Mouse (Mus musculus) lung, postnatal 10 days (tissue): ENCODE measurements around the gene Ppfia2.

ENCODE experiments used
- DNase-seq: peaks from one replicate; pipeline ENCODE4 v3.0.0; 2021

Gene Ppfia2

GRCm38 (mm10) chr10:106469855-106470532 is at the start of gene Ppfia2:
Ppfia2 (plus strand) TSS chr10:106470339.
- DNase-seq: peak; percentile 24

DNA sequence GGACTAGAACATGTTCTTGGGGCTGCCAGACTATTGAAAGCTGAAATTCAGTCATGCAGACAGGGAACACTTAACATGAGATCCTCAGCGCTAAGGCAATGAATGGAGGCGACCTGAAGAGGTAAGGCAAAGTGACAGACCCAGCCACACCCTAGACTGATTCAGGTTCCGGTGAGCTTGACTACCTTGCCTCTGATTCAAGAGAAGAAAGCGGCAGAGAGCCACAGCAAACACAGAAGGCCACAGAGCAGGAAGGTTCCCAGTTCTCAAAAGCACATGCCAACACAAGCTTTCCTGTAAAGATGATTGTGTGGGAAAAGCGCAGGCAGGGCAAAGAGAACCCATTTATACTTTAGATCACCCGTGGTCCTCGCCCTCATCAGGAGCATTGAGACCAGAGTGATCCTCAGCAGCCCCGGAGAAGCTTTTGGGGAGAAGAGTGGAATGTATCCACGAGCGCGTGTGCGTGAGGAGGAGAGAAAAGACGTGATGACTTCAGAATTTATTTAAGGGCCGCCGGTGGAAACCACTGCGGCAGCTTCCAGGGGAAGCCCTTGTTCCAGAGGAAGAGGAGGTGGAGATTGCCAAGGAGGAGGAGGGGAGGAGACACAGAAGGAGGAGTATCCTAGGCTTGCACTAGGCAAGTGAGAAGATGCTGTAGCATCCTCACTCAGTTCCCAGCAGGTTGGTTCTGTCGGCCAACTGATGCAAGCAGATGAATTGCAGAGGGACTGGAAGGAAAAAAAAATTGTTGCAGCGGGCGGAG is 1.0 kb upstream of the Ppfia2 start:
- peak; percentile 19 for DNase-seq

DNA sequence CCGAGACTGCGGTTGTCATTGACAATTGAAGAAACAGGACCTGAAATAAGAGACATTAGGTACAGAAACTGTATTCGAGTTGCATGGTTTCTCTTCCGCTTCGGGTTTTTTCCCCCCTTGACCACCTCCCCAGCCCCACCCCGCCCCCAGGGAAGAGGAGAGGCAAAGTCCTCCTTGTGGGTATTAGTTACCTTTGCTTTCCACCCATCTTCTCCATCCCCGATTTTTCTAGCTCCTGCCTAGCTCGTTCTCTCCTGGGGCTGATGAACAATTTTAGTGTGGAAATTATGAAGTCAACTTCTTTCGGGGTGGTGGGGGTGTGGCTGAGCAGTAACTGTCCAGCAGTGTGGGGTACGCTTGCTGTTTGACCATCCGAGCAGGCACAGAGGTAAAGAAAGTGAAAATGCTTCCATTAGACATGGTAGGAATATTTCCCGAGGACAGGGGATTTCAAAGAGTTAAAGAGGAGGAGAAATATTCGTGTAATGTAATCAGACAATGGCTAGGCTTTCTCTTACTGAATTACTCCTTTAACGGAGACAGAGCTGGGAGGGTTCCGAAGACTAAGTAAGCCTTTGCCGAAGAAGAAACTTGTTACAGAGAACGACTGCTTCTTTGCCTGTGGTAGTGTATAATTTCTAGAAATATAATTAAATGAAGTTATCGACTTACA is 530 bp downstream of the Ppfia2 start:
- DNase-seq: no peak

GRCm38 (mm10) chr10:106509281-106510165 is 39.4 kb downstream of the Ppfia2 start:
- no peak for DNase-seq

DNA sequence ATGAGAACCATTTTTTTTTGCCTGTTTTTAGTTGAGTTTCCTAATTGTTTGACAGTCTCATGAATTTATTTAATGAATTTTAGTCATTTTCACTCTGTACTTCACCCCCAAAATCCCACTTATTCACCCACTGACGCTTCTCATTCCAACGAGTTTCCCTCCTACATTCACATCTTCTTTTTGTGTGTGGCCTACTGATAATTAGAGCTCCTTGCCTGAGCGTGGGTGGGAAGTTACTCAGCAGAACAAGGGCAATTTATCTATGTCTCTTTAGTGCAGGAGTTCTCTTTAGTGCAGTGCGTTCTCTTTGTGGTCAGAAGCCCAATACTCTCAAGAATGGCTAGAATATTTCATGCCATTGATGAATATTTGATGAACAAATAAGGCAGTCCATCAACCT is 95.9 kb downstream of the Ppfia2 start:
- DNase-seq: no peak

- no peak for DNase-seq
These were observed 114.9 kb downstream of the Ppfia2 start for GRCm38 (mm10) chr10:106585026-106585425.

GRCm38 (mm10) chr10:106585476-106586080 is 115.4 kb downstream of the Ppfia2 start:
- peak; percentile 38 for DNase-seq

GRCm38 (mm10) chr10:106587817-106588216 is 117.7 kb downstream of the Ppfia2 start:
- DNase-seq: no peak

DNA sequence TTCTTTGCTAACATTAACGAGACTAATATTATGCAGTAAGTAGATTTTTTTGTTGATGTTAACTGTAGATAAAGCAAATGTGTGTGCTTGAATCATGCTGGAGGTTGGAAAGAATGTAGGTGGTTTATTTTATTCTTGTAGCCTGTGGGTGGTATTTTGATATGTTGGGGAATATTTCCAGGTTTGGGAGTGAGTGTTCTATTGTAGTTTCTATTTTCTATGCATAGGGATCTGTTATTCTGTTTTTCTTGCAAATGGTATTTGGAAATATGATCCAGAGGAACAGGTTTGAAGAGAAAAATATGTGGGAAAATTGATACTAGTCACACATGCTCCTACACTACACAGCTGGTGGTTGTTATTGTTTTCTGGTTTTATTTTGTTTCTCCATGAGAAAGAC is 120.8 kb downstream of the Ppfia2 start:
- DNase-seq: no peak

GRCm38 (mm10) chr10:106596976-106597375 is 126.8 kb downstream of the Ppfia2 start:
- peak; percentile 6 for DNase-seq

DNA sequence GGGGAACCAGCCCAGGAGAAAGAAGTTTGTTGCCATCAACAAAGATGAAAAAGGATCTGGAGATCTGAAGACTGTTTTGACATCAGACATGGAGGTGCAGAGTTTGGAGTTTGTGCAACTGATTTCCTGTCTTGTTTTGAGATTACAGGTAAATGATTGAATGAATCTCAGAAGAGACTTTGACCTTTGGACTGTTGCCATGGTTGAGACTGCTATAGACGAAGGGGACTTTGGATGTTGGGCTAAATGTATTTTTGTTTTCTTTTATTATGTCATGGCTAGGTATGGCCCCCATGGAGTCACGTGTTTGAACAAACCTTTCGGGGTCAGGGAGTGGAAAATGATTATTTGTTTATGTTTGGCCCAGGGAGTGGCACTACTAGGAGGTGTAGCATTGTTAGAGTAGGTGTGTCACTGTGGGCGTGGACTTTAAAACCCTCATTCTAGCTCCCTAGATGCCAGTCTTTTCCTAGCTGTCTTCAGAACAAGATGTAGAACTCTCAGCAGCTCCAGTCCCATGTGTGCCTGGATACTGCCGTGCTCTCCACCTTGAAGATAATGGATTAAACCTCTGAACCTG is 133.3 kb downstream of the Ppfia2 start:
- no peak for DNase-seq

DNA sequence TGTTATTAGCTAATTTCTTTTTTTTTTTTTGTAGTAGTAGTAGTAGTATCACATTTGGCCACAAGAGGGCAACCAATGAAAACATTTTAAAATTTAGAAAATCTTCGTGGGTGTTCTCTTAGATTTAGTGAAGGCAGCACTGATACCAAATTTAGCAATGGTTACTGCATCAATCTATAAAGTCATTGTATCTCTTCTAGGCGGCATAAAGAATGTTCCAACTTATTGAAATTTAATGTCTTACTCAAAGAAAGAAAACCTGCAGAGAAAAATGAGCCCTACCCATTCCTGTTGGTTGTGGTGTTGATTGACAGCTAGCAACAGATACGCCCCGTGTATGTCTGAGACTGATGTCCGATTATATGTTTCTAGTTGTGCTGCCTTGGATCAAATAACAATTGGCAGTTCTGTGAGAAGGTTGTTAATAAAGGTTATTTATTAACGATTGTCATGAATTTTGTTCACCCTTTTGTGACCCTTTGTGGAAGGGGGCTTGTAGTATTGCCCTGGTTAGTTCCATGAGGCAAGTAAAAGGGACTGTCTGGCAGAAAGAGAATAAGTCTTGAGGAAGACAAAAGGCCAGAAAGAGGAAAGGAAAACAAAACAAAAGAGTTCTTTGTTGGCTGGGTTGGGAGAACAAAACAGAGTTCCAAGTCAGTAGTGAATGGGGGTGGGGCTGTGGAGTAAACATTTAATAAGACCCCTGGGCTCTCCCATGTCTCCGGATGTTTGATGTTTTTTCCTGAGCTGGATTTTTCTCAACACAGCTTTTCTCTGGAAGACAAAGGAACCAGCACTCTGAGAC is 139.2 kb downstream of the Ppfia2 start:
- peak; percentile 6 for DNase-seq

DNA sequence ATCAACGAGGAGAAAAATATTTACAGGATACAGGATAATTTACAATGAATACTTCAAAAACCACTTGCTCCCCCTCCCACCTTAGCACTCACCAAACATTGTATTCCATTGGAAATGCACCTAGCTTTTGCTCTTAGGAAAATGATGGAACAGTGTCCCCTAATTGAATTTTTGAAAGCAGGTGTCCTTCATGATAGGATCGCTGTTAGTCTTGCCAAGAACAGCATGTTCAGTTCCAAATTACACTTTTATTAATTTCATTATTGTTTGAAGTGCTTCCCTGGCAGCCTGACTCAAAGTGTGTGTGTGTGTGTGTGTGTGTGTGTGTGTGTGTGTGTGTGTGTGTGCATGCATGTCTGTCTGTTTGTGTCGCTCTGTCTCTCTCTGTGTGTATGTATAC is 140.1 kb downstream of the Ppfia2 start:
- DNase-seq: no peak

DNA sequence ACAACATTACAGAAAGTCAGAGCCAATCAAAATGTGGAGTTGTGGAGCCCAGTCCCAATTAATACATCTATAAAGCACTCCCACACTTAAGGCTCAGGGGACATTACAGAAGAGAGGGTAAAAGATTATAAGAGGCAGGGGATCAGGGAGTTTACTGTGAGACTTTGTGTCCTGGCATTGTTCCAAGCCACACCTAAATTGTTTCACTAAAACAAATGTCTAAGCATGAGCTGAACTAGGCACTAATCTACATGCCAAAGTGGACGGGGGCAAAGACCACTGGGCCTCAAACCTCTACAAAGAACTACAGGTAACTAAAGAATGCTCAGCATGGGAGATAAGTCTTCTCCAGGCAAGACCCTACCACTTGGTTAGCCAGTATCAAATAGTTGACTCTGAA is 148.1 kb downstream of the Ppfia2 start:
- DNase-seq: no peak

- no peak for DNase-seq
These were observed 150.8 kb downstream of the Ppfia2 start for GRCm38 (mm10) chr10:106620952-106621351.

DNA sequence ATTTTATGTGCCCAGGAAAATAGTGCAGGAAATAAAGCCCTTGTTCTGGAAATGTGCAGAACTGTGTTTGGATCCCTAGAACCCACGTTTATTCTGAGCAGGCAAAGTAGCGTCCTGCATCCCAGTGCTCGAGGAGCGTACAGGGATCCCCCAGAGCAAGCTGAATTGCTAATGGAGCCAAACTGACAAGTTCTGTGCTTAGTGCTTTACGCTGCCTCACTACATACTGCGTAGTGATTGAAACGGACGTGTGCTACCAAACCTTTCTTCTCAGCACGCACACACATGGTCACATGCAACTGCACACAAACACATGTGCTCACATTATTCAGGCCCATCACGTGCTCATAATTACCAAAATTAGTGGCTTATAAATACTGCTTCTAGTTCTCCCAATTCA is 153.2 kb downstream of the Ppfia2 start:
- DNase-seq: no peak

GRCm38 (mm10) chr10:106632171-106632935 is 162.2 kb downstream of the Ppfia2 start:
- DNase-seq: no peak

DNA sequence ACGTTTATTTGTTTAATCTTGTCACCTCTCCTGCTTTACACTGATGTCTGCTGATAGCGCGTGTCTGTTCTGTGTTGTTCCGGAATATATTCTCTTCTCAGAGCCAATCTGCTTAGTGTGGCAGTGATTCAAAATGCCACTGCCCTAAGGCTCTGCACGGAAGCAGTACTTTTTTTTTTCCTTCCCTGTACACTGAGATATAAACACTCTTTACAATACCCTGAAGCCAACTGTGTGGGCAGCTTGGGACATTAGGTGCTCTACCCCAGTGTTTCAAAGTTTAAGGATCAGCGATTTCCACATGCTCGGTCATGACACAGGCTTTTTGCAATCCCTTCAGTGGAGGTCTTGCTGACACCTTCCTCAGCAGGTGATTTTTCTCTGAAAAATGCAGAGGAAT is 163.8 kb downstream of the Ppfia2 start:
- DNase-seq: no peak

DNA sequence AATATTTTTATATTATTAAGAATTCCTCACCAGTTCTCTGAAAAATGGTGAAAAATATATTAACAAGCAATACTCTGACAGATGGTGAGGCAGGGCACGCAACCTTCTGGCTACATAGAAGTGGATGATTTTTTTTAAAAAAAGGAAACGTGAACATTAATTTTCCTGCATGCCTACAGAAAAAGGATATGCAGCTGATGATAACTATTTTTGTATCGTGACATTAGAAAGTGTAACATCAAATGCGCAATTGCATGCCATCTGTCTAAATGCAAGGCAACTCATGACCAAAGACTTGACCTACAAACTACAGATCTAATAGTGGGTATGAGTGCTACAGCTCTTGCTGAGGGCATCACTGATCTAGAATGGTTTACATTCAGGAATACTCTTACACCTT is 182.1 kb downstream of the Ppfia2 start:
- no peak for DNase-seq

GRCm38 (mm10) chr10:106665221-106665620 is 195.1 kb downstream of the Ppfia2 start:
- no peak for DNase-seq
